Mouse (Mus musculus): ENCODE data around the gene Tpbg. TPM values are rescaled to one million over a fixed set of nuclear protein-coding genes. Genes with fewer than 3 reads are reported as not detected.

Gene Tpbg
- polyA plus RNA-seq (2015; fragmentation: Nextera tagmentation; extraction: Ambion mirVana): 23.6 and 28.9 TPM in 2 replicates

DNA sequence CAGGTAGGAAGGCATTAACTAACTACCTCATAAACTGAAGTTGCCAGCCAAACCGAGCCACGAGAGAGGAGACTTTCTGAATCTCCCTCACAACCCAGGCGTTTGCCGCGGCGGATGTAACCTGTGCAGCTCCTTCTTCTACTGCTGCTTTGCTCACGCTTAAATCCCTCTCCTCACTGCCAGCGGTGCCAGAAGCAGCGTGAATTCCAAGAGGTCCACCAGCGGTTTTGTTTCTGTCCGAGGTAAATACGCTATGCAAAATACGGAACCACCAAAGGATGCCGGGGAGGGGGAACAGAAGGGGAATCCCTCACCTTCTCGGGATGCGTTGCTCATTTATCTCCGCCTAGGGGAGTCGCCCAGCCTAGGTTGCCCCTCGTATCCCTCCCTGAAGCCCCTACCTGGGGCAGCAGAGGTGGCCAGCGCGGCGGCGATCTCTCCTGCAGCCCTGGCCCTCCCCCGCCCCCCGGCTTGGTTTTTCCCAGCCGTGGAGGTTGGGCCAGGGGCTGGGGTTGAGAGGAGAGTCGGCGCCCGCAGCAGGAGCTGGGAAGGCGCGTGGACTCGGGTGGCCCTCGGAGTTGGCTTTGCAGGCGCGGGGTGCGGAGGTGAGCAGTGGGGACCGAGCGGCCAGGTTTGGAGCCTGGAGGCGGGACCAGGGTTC is at the start of gene Tpbg:
TSS of gene Tpbg (plus strand) at position 30 of the 661 bp plus-strand sequence.

Other genes starting within 250 kb of the Tpbg start
- gene Ibtk, start 93.0 kb upstream of the Tpbg start, polyA plus RNA-seq (2015; fragmentation: Nextera tagmentation; extraction: Ambion mirVana): 15.0 and 15.4 TPM in 2 replicates

Measured in neural tube, postnatal 0 days (tissue).